Mouse (Mus musculus): Measurements from ENCODE around the gene Nrxn2. TPM values are rescaled to one million over a fixed set of nuclear protein-coding genes. Genes with fewer than 3 reads are reported as not detected.
A peak's percentile ranks its signal among the peaks of the same experiment; 100 is the strongest.

Gene Nrxn2
- polyA plus RNA-seq, 1 experiment from 2014 or later, result 0.97 TPM

DNA sequence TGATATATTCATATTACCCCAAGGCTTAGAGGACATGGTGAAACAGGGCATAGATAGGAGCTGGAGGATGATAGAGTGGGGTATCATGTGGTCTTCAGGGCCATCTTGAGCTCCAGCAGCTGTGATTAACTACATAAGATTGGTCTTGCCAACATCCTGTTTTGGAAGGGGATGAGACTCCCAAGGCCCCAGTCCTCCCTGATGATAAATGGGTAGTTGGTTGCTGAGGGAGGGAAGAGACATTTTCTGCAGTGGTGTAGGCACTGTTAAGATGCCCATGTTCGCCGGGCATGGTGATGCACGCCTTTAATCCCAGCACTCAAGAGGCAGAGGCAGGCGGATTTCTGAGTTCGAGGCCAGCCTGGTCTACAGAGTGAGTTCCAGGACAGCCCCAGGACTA lies 37.3 kb upstream of the Nrxn2 start:
- Histone ChIP-seq H3K27ac (no peak overlapping the region), H3K4me1 (peaks cover 22% of the 10 kb centered on the region), H3K36me3 (peaks cover 31% of the 10 kb centered on the region), H3K9ac (no peak overlapping the region), H3K9me3 (no peaks in the 10 kb centered on the region), H3K27me3 (no peaks in the 10 kb centered on the region), H3K4me3 (no peak overlapping the region), H3K4me2 (no peak overlapping the region)
- no peak for ATAC-seq (ENCODE audit: borderline replicate concordance, extremely low read depth, low FRiP score, low TSS enrichment)
- 96% methylated on average over 5 of the region's 5 CpGs for WGBS

- no peaks in the 10 kb centered on the region for H3K9me3 ChIP-seq
- H3K36me3 ChIP-seq, result peaks cover 19% of the 10 kb centered on the region
- no peaks in the 10 kb centered on the region for H3K27me3 ChIP-seq
- peaks cover 22% of the 10 kb centered on the region for H3K4me1 ChIP-seq
- H3K4me2 ChIP-seq, result no peak overlapping the region
- ATAC-seq (ENCODE audit: borderline replicate concordance, extremely low read depth, low FRiP score, low TSS enrichment), result no peak
- no peak overlapping the region for H3K4me3 ChIP-seq
- WGBS, result 57% methylated on average over 4 of the region's 4 CpGs
- no peak overlapping the region for H3K9ac ChIP-seq
- no peak overlapping the region for H3K27ac ChIP-seq
Observed at GRCm38 (mm10) chr19:6382323-6382924, 36.1 kb upstream of the Nrxn2 start.

GRCm38 (mm10) chr19:6383470-6383869 lies 35.1 kb upstream of the Nrxn2 start:
- peaks cover 9% of the 10 kb centered on the region; the same call in 1 of the 2 replicates for H3K36me3 ChIP-seq
- WGBS, result 41% methylated on average over 5 of the region's 5 CpGs
- H3K4me3 ChIP-seq, result no peak overlapping the region
- H3K27ac ChIP-seq, result peak overlapping the region; percentile 48
- no peaks in the 10 kb centered on the region for H3K27me3 ChIP-seq
- H3K4me2 ChIP-seq, result no peak overlapping the region
- no peak overlapping the region for H3K9ac ChIP-seq
- ATAC-seq (ENCODE audit: borderline replicate concordance, extremely low read depth, low FRiP score, low TSS enrichment), result no peak
- H3K4me1 ChIP-seq, result peaks cover 22% of the 10 kb centered on the region
- no peaks in the 10 kb centered on the region for H3K9me3 ChIP-seq

GRCm38 (mm10) chr19:6384128-6384527 lies 34.4 kb upstream of the Nrxn2 start, which contains the start of gene Pygm:
Gene Pygm (plus strand): TSS chr19:6384399.
- no peaks in the 10 kb centered on the region for H3K27me3 ChIP-seq
- 0 out of 2 replicates have a peak within 1 kb of the TSS, but pooled peaks have one; percentile 4 for H3K9ac ChIP-seq
- peak within 1 kb of the TSS; percentile 20 for H3K4me2 ChIP-seq
- 20% methylated on average over 7 of the region's 7 CpGs for whole genome bisulfite sequencing
- H3K4me3 ChIP-seq, result peak within 1 kb of the TSS; percentile 4; the same call in 1 of the 2 replicates
- peak; percentile 78 for ATAC-seq (ENCODE audit: borderline replicate concordance, extremely low read depth, low FRiP score, low TSS enrichment)
- peak within 1 kb of the TSS; percentile 48 for H3K27ac ChIP-seq
- no peaks in the 10 kb centered on the region for H3K9me3 ChIP-seq
- H3K4me1 ChIP-seq, result peaks cover 22% of the 10 kb centered on the region
- H3K36me3 ChIP-seq, result peaks cover 3% of the 10 kb centered on the region; the same call in 1 of the 2 replicates

- Histone ChIP-seq H3K9ac (no peak overlapping the region), H3K4me2 (peak overlapping the region; percentile 20), H3K4me3 (no peak overlapping the region), H3K4me1 (peaks cover 30% of the 10 kb centered on the region), H3K27ac (no peak overlapping the region), H3K36me3 (no peaks in the 10 kb centered on the region), H3K27me3 (no peaks in the 10 kb centered on the region), H3K9me3 (no peaks in the 10 kb centered on the region)
- 68% methylated on average over 11 of the region's 11 CpGs for WGBS
- ATAC-seq (ENCODE audit: borderline replicate concordance, extremely low read depth, low FRiP score, low TSS enrichment), result no peak
Observed at GRCm38 (mm10) chr19:6384954-6385353, 33.6 kb upstream of the Nrxn2 start.

- Histone ChIP-seq H3K4me1 (peaks cover 31% of the 10 kb centered on the region), H3K4me3 (no peak overlapping the region), H3K27me3 (no peaks in the 10 kb centered on the region), H3K4me2 (no peak overlapping the region), H3K9me3 (no peaks in the 10 kb centered on the region), H3K27ac (no peak overlapping the region), H3K9ac (no peak overlapping the region), H3K36me3 (no peaks in the 10 kb centered on the region)
- 64% methylated on average over 5 of the region's 5 CpGs for WGBS
- no peak for ATAC-seq (ENCODE audit: borderline replicate concordance, extremely low read depth, low FRiP score, low TSS enrichment)
Observed at GRCm38 (mm10) chr19:6385419-6385818, 33.1 kb upstream of the Nrxn2 start.

- ATAC-seq (ENCODE audit: borderline replicate concordance, extremely low read depth, low FRiP score, low TSS enrichment), result no peak
- H3K9ac ChIP-seq, result no peak overlapping the region
- no peak overlapping the region for H3K4me2 ChIP-seq
- H3K4me1 ChIP-seq, result peaks cover 31% of the 10 kb centered on the region
- H3K27ac ChIP-seq, result no peak overlapping the region
- 78% methylated on average over 7 of the region's 7 CpGs for WGBS
- H3K9me3 ChIP-seq, result no peaks in the 10 kb centered on the region
- no peaks in the 10 kb centered on the region for H3K27me3 ChIP-seq
- H3K4me3 ChIP-seq, result no peak overlapping the region
- no peaks in the 10 kb centered on the region for H3K36me3 ChIP-seq
Observed at GRCm38 (mm10) chr19:6385821-6386220, 32.7 kb upstream of the Nrxn2 start.

- no peak for ATAC-seq (ENCODE audit: borderline replicate concordance, extremely low read depth, low FRiP score, low TSS enrichment)
- Histone ChIP-seq H3K27me3 (no peaks in the 10 kb centered on the region), H3K36me3 (no peaks in the 10 kb centered on the region), H3K27ac (no peak overlapping the region), H3K4me2 (no peak overlapping the region), H3K4me3 (no peak overlapping the region), H3K9me3 (no peaks in the 10 kb centered on the region), H3K9ac (no peak overlapping the region), H3K4me1 (peaks cover 31% of the 10 kb centered on the region)
- WGBS, result 55% methylated on average over 9 of the region's 9 CpGs
Observed at GRCm38 (mm10) chr19:6386234-6386633, 32.3 kb upstream of the Nrxn2 start.

GRCm38 (mm10) chr19:6388006-6388405 lies 30.5 kb upstream of the Nrxn2 start:
- H3K4me2 ChIP-seq, result no peak overlapping the region
- no peaks in the 10 kb centered on the region for H3K36me3 ChIP-seq
- 83% methylated on average over 13 of the region's 13 CpGs for WGBS
- no peak overlapping the region for H3K9ac ChIP-seq
- ATAC-seq (ENCODE audit: borderline replicate concordance, extremely low read depth, low FRiP score, low TSS enrichment), result no peak
- no peaks in the 10 kb centered on the region for H3K9me3 ChIP-seq
- H3K27me3 ChIP-seq, result no peaks in the 10 kb centered on the region
- H3K4me3 ChIP-seq, result no peak overlapping the region
- peaks cover 28% of the 10 kb centered on the region for H3K4me1 ChIP-seq
- H3K27ac ChIP-seq, result no peak overlapping the region

DNA sequence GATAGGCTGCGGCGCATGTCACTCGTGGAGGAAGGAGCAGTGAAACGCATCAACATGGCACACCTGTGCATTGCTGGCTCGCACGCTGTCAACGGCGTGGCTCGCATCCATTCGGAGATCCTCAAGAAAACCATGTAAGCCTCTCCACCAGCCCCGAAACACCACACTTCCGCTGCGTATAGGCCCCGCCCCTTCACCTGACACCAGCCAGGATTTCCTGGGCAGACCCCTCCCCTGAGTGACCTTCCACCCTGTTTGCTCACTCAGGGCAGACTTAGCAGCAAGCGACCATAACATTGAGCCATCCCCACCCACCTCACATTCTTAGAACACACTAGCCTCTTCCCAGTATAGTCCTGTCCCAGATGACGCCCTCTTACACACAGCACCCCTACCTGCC lies 28.7 kb upstream of the Nrxn2 start:
- Histone ChIP-seq H3K4me3 (peak overlapping the region; percentile 20), H3K4me1 (peaks cover 11% of the 10 kb centered on the region; the same call in 1 of the 2 replicates), H3K9ac (0 out of 2 replicates have a peak overlapping the region, but pooled peaks have one; percentile 21), H3K36me3 (no peaks in the 10 kb centered on the region), H3K27ac (no peak overlapping the region), H3K4me2 (peak overlapping the region; percentile 55), H3K27me3 (no peaks in the 10 kb centered on the region), H3K9me3 (no peaks in the 10 kb centered on the region)
- ATAC-seq (ENCODE audit: borderline replicate concordance, extremely low read depth, low FRiP score, low TSS enrichment), result no peak
- 9% methylated on average over 16 of the region's 16 CpGs for WGBS

DNA sequence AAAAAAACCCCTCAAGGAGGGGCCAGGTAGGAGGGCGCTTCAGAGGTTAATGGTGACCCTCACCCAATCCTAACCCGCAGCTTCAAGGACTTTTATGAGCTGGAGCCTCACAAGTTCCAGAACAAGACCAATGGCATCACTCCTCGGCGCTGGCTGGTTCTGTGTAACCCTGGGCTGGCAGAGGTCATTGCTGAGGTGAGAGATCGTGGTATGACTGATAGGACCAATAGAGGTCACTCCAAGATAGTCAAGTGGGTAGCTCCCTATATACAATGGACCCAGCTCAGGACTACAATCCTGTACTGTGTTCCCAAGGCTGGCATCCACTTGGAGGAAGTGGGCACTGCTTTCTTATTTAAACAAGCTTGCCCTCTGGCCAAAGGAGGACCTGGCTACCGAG lies 28.3 kb upstream of the Nrxn2 start:
- Histone ChIP-seq H3K27ac (no peak overlapping the region), H3K4me2 (peak overlapping the region; percentile 55), H3K4me1 (peaks cover 10% of the 10 kb centered on the region; the same call in 1 of the 2 replicates), H3K9me3 (no peaks in the 10 kb centered on the region), H3K4me3 (no peak overlapping the region; the same call in 1 of the 2 replicates), H3K36me3 (no peaks in the 10 kb centered on the region), H3K9ac (no peak overlapping the region), H3K27me3 (no peaks in the 10 kb centered on the region)
- WGBS, result 52% methylated on average over 6 of the region's 6 CpGs
- no peak for ATAC-seq (ENCODE audit: borderline replicate concordance, extremely low read depth, low FRiP score, low TSS enrichment)

DNA sequence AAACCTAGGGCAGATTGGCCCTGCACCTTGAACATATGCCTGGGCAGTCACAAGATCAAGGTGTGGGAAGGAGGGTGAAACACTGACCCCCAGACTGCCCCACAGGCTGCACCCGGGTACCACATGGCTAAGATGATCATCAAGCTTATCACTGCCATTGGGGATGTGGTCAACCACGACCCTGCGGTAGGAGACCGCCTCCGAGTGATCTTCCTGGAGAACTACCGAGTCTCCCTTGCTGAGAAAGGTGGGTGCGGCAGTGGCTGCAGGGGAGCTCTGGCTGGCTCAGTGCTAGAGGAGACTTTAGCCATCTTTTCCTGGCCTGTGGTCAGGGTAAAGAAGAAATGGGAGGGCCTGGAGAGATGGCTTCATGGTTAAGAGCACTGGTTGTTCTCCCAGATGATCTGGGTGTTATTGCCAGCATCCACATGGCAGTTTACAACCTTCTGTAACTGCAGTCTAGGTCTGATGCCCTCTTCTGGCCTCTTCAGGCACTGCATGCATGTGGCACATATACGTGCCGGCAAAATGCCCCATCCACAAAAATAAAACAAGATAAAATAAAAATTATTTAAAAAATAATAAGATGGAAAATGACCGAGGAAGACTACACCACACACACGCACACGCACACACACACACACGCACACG lies 25.7 kb upstream of the Nrxn2 start:
- Histone ChIP-seq H3K9ac (no peak overlapping the region), H3K36me3 (no peaks in the 10 kb centered on the region), H3K4me2 (no peak overlapping the region), H3K27me3 (no peaks in the 10 kb centered on the region; the same call in 1 of the 2 replicates), H3K27ac (no peak overlapping the region), H3K9me3 (no peaks in the 10 kb centered on the region), H3K4me3 (no peak overlapping the region), H3K4me1 (peaks cover 10% of the 10 kb centered on the region; the same call in 1 of the 2 replicates)
- WGBS, result 92% methylated on average over 14 of the region's 14 CpGs
- ATAC-seq (ENCODE audit: borderline replicate concordance, extremely low read depth, low FRiP score, low TSS enrichment), result no peak
